In the genomic region with DNA sequence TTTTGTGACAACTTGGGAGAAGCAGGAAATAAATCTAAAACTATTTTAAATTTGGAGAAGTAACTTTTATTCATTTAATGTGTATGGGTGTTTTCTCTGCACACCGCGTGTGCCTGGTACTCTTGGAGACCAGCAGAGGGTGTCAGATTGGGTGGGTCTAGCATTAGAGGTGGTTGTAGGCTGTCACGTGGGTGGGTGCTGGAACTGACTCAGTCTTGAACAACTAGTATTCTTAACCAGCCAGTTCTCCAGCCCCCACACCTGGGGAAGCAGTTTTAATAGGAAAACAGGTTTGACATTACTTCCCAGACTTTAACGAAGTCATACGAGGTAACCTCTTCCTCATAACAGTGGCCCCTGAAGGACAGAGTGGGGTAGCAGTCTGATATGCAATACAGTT, we compare ENCODE assay signal across 7 mouse cellular contexts. TPM values are rescaled to one million over a fixed set of nuclear protein-coding genes. Genes with fewer than 3 reads are reported as not detected.
DNase-seq lines count a peak whose midpoint lies in the region; ATAC-seq and TF ChIP-seq lines count a peak whose summit lies in the region.

No protein-coding gene starts in this region.

- WGBS in forebrain, embryonic 11.5 days = 80% methylated on average over 5 of the region's 5 CpGs
- WGBS in limb, embryonic 15.5 days = 58% methylated on average over 5 of the region's 5 CpGs
- 77% methylated on average over 5 of the region's 5 CpGs for WGBS in neural tube, embryonic 15.5 days

- no peaks in the 10 kb centered on the region; the same call in 1 of the 2 replicates for H3K36me3 ChIP-seq in forebrain, embryonic 11.5 days (ENCODE audit: control insufficient read depth, insufficient read depth, low read length)
- H3K36me3 ChIP-seq in limb, embryonic 15.5 days = peaks cover 8% of the 10 kb centered on the region
- peaks cover 12% of the 10 kb centered on the region for H3K36me3 ChIP-seq in neural tube, embryonic 15.5 days

- H3K9ac ChIP-seq in forebrain, embryonic 11.5 days (ENCODE audit: low read length) = no peak overlapping the region
- no peak overlapping the region for H3K9ac ChIP-seq in limb, embryonic 15.5 days
- H3K9ac ChIP-seq in neural tube, embryonic 15.5 days (replicated peaks) = no peak overlapping the region

- H3K27me3 ChIP-seq in forebrain, embryonic 11.5 days (ENCODE audit: control insufficient read depth, insufficient read depth, low read length) = no peaks in the 10 kb centered on the region
- no peaks in the 10 kb centered on the region for H3K27me3 ChIP-seq in limb, embryonic 15.5 days
- no peaks in the 10 kb centered on the region for H3K27me3 ChIP-seq in neural tube, embryonic 15.5 days (replicated peaks)

- peak overlapping the region; percentile 85; the same call in 1 of the 2 replicates for H3K27ac ChIP-seq in layer of hippocampus, adult 2 months
- H3K27ac ChIP-seq in forebrain, embryonic 11.5 days (ENCODE audit: low read depth, low read length) = no peak overlapping the region
- no peak overlapping the region for H3K27ac ChIP-seq in limb, embryonic 15.5 days
- no peak overlapping the region for H3K27ac ChIP-seq in neural tube, embryonic 15.5 days (replicated peaks)

- peak in 1 of 2 experiments; percentile 29 for DNase-seq in layer of hippocampus, adult 2 months (ENCODE audit: low spot score in 2 of 2)
- no peak for DNase-seq in layer of hippocampus, postnatal 36 days
- peak; percentile 35 for DNase-seq in T-cell, adult 2 months (ENCODE audit: low spot score)
- no peak for DNase-seq in forebrain, embryonic 11.5 days (ENCODE audit: low spot score)
- DNase-seq in ovary, postnatal 36 days (ENCODE audit: low spot score) = no peak

- peak overlapping the region; percentile 75 for H3K4me3 ChIP-seq in layer of hippocampus, adult 2 months
- H3K4me3 ChIP-seq in forebrain, embryonic 11.5 days (ENCODE audit: low read depth, low read length) = peak overlapping the region; percentile 57
- peak overlapping the region; percentile 59 for H3K4me3 ChIP-seq in limb, embryonic 15.5 days
- H3K4me3 ChIP-seq in neural tube, embryonic 15.5 days (replicated peaks) = peak overlapping the region; percentile 67

- H3K4me1 ChIP-seq in forebrain, embryonic 11.5 days (replicated peaks; ENCODE audit: control insufficient read depth, insufficient read depth, low read length) = peaks cover 5% of the 10 kb centered on the region; the same call in 1 of the 2 replicates
- H3K4me1 ChIP-seq in limb, embryonic 15.5 days = 0 out of 2 replicates have a peak, but pooled peaks cover 7% of the 10 kb centered on the region
- H3K4me1 ChIP-seq in neural tube, embryonic 15.5 days = peaks cover 15% of the 10 kb centered on the region

- H3K4me2 ChIP-seq in forebrain, embryonic 11.5 days (ENCODE audit: low read depth, low read length, severe bottlenecking) = peak overlapping the region; percentile 68
- peak overlapping the region; percentile 53 for H3K4me2 ChIP-seq in limb, embryonic 15.5 days
- peak overlapping the region; percentile 67 for H3K4me2 ChIP-seq in neural tube, embryonic 15.5 days

- ATAC-seq in forebrain, embryonic 11.5 days (replicated peaks; ENCODE audit: low FRiP score) = no peak
- no peak for ATAC-seq in limb, embryonic 15.5 days (ENCODE audit: insufficient number of reproducible peaks, low FRiP score, low TSS enrichment, low read depth)
- ATAC-seq in neural tube, embryonic 15.5 days (ENCODE audit: low FRiP score) = no peak

- no peaks in the 10 kb centered on the region for H3K9me3 ChIP-seq in forebrain, embryonic 11.5 days (ENCODE audit: control insufficient read depth, low read length)
- no peaks in the 10 kb centered on the region for H3K9me3 ChIP-seq in limb, embryonic 15.5 days
- H3K9me3 ChIP-seq in neural tube, embryonic 15.5 days (replicated peaks) = no peaks in the 10 kb centered on the region

- peak; percentile 67 for TF ChIP-seq CTCF in layer of hippocampus, adult 2 months (conservative IDR thresholded peaks at IDR 0.05)

RNA-seq across cellular contexts. Expression of gene Prpsap2, which starts 1.4 kb away (rescaled TPM):
- total RNA-seq in layer of hippocampus, adult 2 months (2021) = 10 to 100 TPM; 50.8 to 51.0 TPM
- 10 to 100 TPM; 48.4 to 49.9 TPM for total RNA-seq in layer of hippocampus, postnatal 36 days (2021)
- polyA plus RNA-seq in forebrain, embryonic 11.5 days (2014; fragmentation: Nextera tagmentation; extraction: Ambion mirVana) = 48.8 and 49.4 TPM in 2 replicates
- 23.0 and 23.7 TPM in 2 replicates for polyA plus RNA-seq in limb, embryonic 15.5 days (2015; fragmentation: Nextera tagmentation; extraction: Ambion mirVana)
- 43.1 and 49.8 TPM in 2 replicates for polyA plus RNA-seq in neural tube, embryonic 15.5 days (2015; fragmentation: Nextera tagmentation; extraction: Ambion mirVana)

RNA-seq across cellular contexts. Expression of gene Slc5a10, which starts 39.9 kb away (rescaled TPM):
- total RNA-seq in layer of hippocampus, adult 2 months (2021) = under 1 TPM; 0.31 to 0.47 TPM
- total RNA-seq in layer of hippocampus, postnatal 36 days (2021) = under 1 TPM; 0.38 to 0.47 TPM
- polyA plus RNA-seq in forebrain, embryonic 11.5 days (2014; fragmentation: Nextera tagmentation; extraction: Ambion mirVana) = not detected in 2 replicates
- not detected in 2 replicates for polyA plus RNA-seq in limb, embryonic 15.5 days (2015; fragmentation: Nextera tagmentation; extraction: Ambion mirVana)
- polyA plus RNA-seq in neural tube, embryonic 15.5 days (2015; fragmentation: Nextera tagmentation; extraction: Ambion mirVana) = not detected in 2 replicates
